Mouse (Mus musculus): ENCODE measurements around the gene Tfeb.

Tfeb gene

GRCm38 (mm10) chr17:47736856-47737255, at the start of gene Tfeb:
Gene Tfeb, plus strand, starts transcription at chr17:47737030.
- peak; percentile 94 to 97 for DNase-seq (ENCODE audit: low spot score in 2 of 2)

GRCm38 (mm10) chr17:47687409-47688343, 49.2 kb upstream of the Tfeb start:
- DNase-seq (ENCODE audit: low spot score in 2 of 2) = peak; percentile 90 to 95

GRCm38 (mm10) chr17:47688344-47688607, 48.6 kb upstream of the Tfeb start, which contains the start of gene Tomm6:
Gene Tomm6, minus strand, starts transcription at chr17:47688386.
- no peak for DNase-seq (ENCODE audit: low spot score in 2 of 2)

- DNase-seq (ENCODE audit: low spot score in 2 of 2) = peak; percentile 72 to 78
Observed at GRCm38 (mm10) chr17:47688608-47689575, 47.9 kb upstream of the Tfeb start, which contains the start of gene Frs3. Gene Frs3, plus strand, starts transcription at chr17:47689030.

GRCm38 (mm10) chr17:47689894-47690293, 46.9 kb upstream of the Tfeb start:
- no peak for DNase-seq (ENCODE audit: low spot score in 2 of 2)

GRCm38 (mm10) chr17:47691650-47692049, 45.2 kb upstream of the Tfeb start:
- no peak for DNase-seq (ENCODE audit: low spot score in 2 of 2)

- no peak for DNase-seq (ENCODE audit: low spot score in 2 of 2)
Observed at GRCm38 (mm10) chr17:47693671-47694441, 43.0 kb upstream of the Tfeb start.

- DNase-seq (ENCODE audit: low spot score in 2 of 2) = no peak
Observed at GRCm38 (mm10) chr17:47694442-47694502, 42.6 kb upstream of the Tfeb start, which contains the start of gene Gm21981. Gene Gm21981, minus strand, starts transcription at chr17:47694455.

- peak; percentile 96 to 98 for DNase-seq (ENCODE audit: low spot score in 2 of 2)
Observed at GRCm38 (mm10) chr17:47694503-47695336, 42.1 kb upstream of the Tfeb start, which contains the start of gene Prickle4. Gene Prickle4, minus strand, starts transcription at chr17:47694736.

GRCm38 (mm10) chr17:47695337-47695710, 41.5 kb upstream of the Tfeb start:
- no peak for DNase-seq (ENCODE audit: low spot score in 2 of 2)

GRCm38 (mm10) chr17:47698156-47698555, 38.7 kb upstream of the Tfeb start:
- no peak for DNase-seq (ENCODE audit: low spot score in 2 of 2)

- DNase-seq (ENCODE audit: low spot score in 2 of 2) = no peak
Observed at GRCm38 (mm10) chr17:47699055-47699454, 37.8 kb upstream of the Tfeb start.

GRCm38 (mm10) chr17:47701793-47702192, 35.0 kb upstream of the Tfeb start:
- DNase-seq (ENCODE audit: low spot score in 2 of 2) = no peak

- no peak for DNase-seq (ENCODE audit: low spot score in 2 of 2)
Observed at GRCm38 (mm10) chr17:47702548-47703345, 34.1 kb upstream of the Tfeb start.

- no peak for DNase-seq (ENCODE audit: low spot score in 2 of 2)
Observed at GRCm38 (mm10) chr17:47703556-47703955, 33.3 kb upstream of the Tfeb start.

- DNase-seq (ENCODE audit: low spot score in 2 of 2) = no peak
Observed at GRCm38 (mm10) chr17:47704692-47705091, 32.1 kb upstream of the Tfeb start.

GRCm38 (mm10) chr17:47706196-47706595, 30.6 kb upstream of the Tfeb start:
- DNase-seq (ENCODE audit: low spot score in 2 of 2) = no peak

- DNase-seq (ENCODE audit: low spot score in 2 of 2) = no peak
Observed at GRCm38 (mm10) chr17:47707961-47708360, 28.9 kb upstream of the Tfeb start.

GRCm38 (mm10) chr17:47708972-47709371, 27.9 kb upstream of the Tfeb start:
- no peak for DNase-seq (ENCODE audit: low spot score in 2 of 2)

GRCm38 (mm10) chr17:47710036-47710435, 26.8 kb upstream of the Tfeb start:
- DNase-seq (ENCODE audit: low spot score in 2 of 2) = no peak

All from urinary bladder, postnatal 4 days (tissue).